Mouse (Mus musculus) bone marrow, adult 2 months (tissue): Measurements from ENCODE around the gene Dcst2.

Experiments used
- CTCF ChIP-seq: fragments of 200-500 bp; IDR thresholded peaks from 2 replicates; pipeline ENCODE4 v1.5.1; 2011; ENCODE audit warnings: low read length, control low read depth; ENCODE audit not compliant: control insufficient read depth, insufficient read depth
- POLR2A ChIP-seq: fragments of 200-500 bp; IDR thresholded peaks from 2 replicates; pipeline ENCODE4 v1.6.1; 2011; ENCODE audit warnings: low read depth, mild to moderate bottlenecking, control low read depth, low read length, borderline replicate concordance; ENCODE audit not compliant: control insufficient read depth

DNA sequence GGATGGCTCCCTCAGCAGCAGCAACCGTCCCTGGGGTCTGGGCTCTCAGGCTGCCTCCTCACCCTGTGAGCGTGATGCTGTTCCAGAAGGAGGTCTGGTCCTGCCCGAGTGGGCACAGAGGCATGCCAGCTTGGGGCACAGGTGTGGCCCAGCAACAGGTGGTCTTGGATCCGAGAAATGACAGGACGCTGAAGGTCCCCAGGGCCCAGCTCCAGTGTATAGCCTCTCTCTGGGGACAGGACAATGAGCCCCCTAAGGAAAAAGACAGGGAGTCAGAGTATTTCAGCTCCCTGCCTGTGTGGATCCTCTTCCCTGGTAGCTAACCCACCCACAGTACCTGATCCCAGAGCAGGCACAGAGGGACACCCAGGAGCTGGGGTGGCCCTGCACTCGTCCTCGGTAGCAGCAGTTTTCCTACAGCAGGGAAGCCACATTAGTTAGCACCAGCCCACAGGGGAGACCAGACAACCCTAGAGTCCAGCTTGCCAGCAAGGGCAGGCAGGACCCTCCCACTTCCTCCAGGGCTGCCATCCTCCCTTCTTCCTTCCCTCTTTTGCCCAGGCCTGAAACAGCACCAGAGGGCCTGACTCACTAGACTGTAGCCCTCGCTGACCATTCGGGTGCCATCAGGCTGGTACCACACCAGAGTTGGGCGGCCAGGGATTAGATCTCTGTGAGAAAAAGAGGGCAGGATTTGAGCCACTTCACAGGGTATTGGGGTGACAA, 14.8 kb upstream of the Dcst2 start:
- TF ChIP-seq CTCF (no peak), POLR2A (no peak)
